Mouse (Mus musculus) neural tube, embryonic 12.5 days (tissue): Measurements from ENCODE around the gene Il17rc. TPM values are rescaled to one million over a fixed set of nuclear protein-coding genes. Genes with fewer than 3 reads are reported as not detected.

ENCODE experiments used
- ATAC-seq: fragments of 200-750 bp; cut with Nextera tagmentation; 2 replicates; pipeline ENCODE4 v1.8.0; 2017; ENCODE audit warnings: low read depth, mild to moderate bottlenecking, moderate TSS enrichment, moderate library complexity; ENCODE audit not compliant: low FRiP score
- H3K27ac ChIP-seq: fragments of 300-500 bp; sonication (generic); 2 replicates; pipeline ENCODE4 v1.5.1; 2016
- H3K27me3 ChIP-seq: fragments of 300-500 bp; sonication (generic); replicated peaks from 2 replicates; pipeline ENCODE4 v1.6.1; 2016; ENCODE audit warnings: mild to moderate bottlenecking
- H3K36me3 ChIP-seq: fragments of 300-500 bp; sonication (generic); 2 replicates; pipeline ENCODE4 v1.6.1; 2016; ENCODE audit warnings: mild to moderate bottlenecking
- H3K4me1 ChIP-seq: fragments of 300-500 bp; sonication (generic); 2 replicates; pipeline ENCODE4 v1.6.1; 2016
- H3K4me2 ChIP-seq: fragments of 300-500 bp; sonication (generic); replicated peaks from 2 replicates; pipeline ENCODE4 v1.6.1; 2016; ENCODE audit warnings: mild to moderate bottlenecking
- H3K4me3 ChIP-seq: fragments of 300-500 bp; sonication (generic); 2 replicates; pipeline ENCODE4 v1.5.1; 2016
- H3K9ac ChIP-seq: fragments of 300-500 bp; sonication (generic); 2 replicates; pipeline ENCODE4 v1.6.1; 2016; ENCODE audit warnings: mild to moderate bottlenecking
- H3K9me3 ChIP-seq: fragments of 300-500 bp; sonication (generic); 2 replicates; pipeline ENCODE4 v1.6.1; 2016; ENCODE audit warnings: mild to moderate bottlenecking
- WGBS: fragments of 180-500 bp; shearing (Covaris S2); methylation state at CpG from one replicate; pipeline ENCODE4 v1.1.7; 2016; 5-methylcytosine and 5-hydroxymethylcytosine counted together
- polyA plus RNA-seq: library from polyadenylated mRNA; unstranded; fragments of >200 nt; fragmentation: Nextera tagmentation; extraction: Ambion mirVana; gene quantifications from 2 replicates; pipeline ENCODE4 v1.2.1, GENCODE M21; 2016

Il17rc gene
- polyA plus RNA-seq = 2.4 and 3.0 TPM in 2 replicates

- H3K9me3 ChIP-seq = no peaks in the 10 kb centered on the region
- H3K27me3 ChIP-seq = peaks cover 26% of the 10 kb centered on the region
- no peak for ATAC-seq
- peaks cover 11% of the 10 kb centered on the region for H3K4me1 ChIP-seq
- no peak within 1 kb of the TSS for H3K4me3 ChIP-seq
- 23% methylated on average over 12 of the region's 12 CpGs for WGBS
- H3K27ac ChIP-seq = no peak within 1 kb of the TSS
- no peaks in the 10 kb centered on the region for H3K36me3 ChIP-seq
- no peak within 1 kb of the TSS for H3K9ac ChIP-seq
- H3K4me2 ChIP-seq = peak within 1 kb of the TSS; percentile 20; the same call in 1 of the 2 replicates
These were observed at the start of gene Il17rc for GRCm38 (mm10) chr6:113471297-113471936. Il17rc (plus strand) TSS chr6:113471427.

GRCm38 (mm10) chr6:113423000-113423399 lies 48.2 kb upstream of the Il17rc start:
- Histone ChIP-seq H3K4me1 (peaks cover 12% of the 10 kb centered on the region), H3K27ac (no peak overlapping the region), H3K27me3 (0 out of 2 replicates have a peak, but pooled peaks cover 3% of the 10 kb centered on the region), H3K4me2 (no peak overlapping the region), H3K36me3 (no peaks in the 10 kb centered on the region), H3K9me3 (peaks cover 2% of the 10 kb centered on the region; the same call in 1 of the 2 replicates), H3K4me3 (no peak overlapping the region), H3K9ac (no peak overlapping the region)
- ATAC-seq = no peak
- 76% methylated on average over 4 of the region's 4 CpGs for WGBS

GRCm38 (mm10) chr6:113424187-113424586 lies 47.0 kb upstream of the Il17rc start:
- no peak overlapping the region for H3K4me2 ChIP-seq
- H3K4me3 ChIP-seq = no peak overlapping the region
- no peaks in the 10 kb centered on the region for H3K36me3 ChIP-seq
- H3K9ac ChIP-seq = no peak overlapping the region
- peaks cover 2% of the 10 kb centered on the region; the same call in 1 of the 2 replicates for H3K9me3 ChIP-seq
- H3K27me3 ChIP-seq = 0 out of 2 replicates have a peak, but pooled peaks cover 3% of the 10 kb centered on the region
- no peak for ATAC-seq
- WGBS = 85% methylated on average over 7 of the region's 7 CpGs
- peaks cover 3% of the 10 kb centered on the region; the same call in 1 of the 2 replicates for H3K4me1 ChIP-seq
- no peak overlapping the region for H3K27ac ChIP-seq

- WGBS = 94% methylated on average over 4 of the region's 4 CpGs
- 0 out of 2 replicates have a peak, but pooled peaks cover 3% of the 10 kb centered on the region for H3K27me3 ChIP-seq
- H3K4me2 ChIP-seq = no peak overlapping the region
- H3K36me3 ChIP-seq = no peaks in the 10 kb centered on the region
- H3K27ac ChIP-seq = no peak overlapping the region
- no peak for ATAC-seq
- H3K9me3 ChIP-seq = peaks cover 2% of the 10 kb centered on the region; the same call in 1 of the 2 replicates
- no peak overlapping the region for H3K4me3 ChIP-seq
- H3K4me1 ChIP-seq = no peaks in the 10 kb centered on the region
- no peak overlapping the region for H3K9ac ChIP-seq
These were observed 44.5 kb upstream of the Il17rc start for GRCm38 (mm10) chr6:113426696-113427095.

- H3K9me3 ChIP-seq = peaks cover 2% of the 10 kb centered on the region; the same call in 1 of the 2 replicates
- WGBS = 66% methylated on average over 3 of the region's 3 CpGs
- H3K27ac ChIP-seq = no peak overlapping the region
- no peak overlapping the region for H3K9ac ChIP-seq
- ATAC-seq = no peak
- H3K4me1 ChIP-seq = no peaks in the 10 kb centered on the region
- 0 out of 2 replicates have a peak, but pooled peaks cover 3% of the 10 kb centered on the region for H3K27me3 ChIP-seq
- no peak overlapping the region for H3K4me2 ChIP-seq
- H3K36me3 ChIP-seq = no peaks in the 10 kb centered on the region
- H3K4me3 ChIP-seq = no peak overlapping the region
These were observed 43.8 kb upstream of the Il17rc start for GRCm38 (mm10) chr6:113427397-113427796.

GRCm38 (mm10) chr6:113428006-113428405 lies 43.2 kb upstream of the Il17rc start:
- H3K36me3 ChIP-seq = no peaks in the 10 kb centered on the region
- H3K4me2 ChIP-seq = no peak overlapping the region
- no peak overlapping the region for H3K4me3 ChIP-seq
- 92% methylated on average over 16 of the region's 16 CpGs for WGBS
- peaks cover 2% of the 10 kb centered on the region; the same call in 1 of the 2 replicates for H3K9me3 ChIP-seq
- H3K9ac ChIP-seq = no peak overlapping the region
- no peak for ATAC-seq
- H3K27ac ChIP-seq = no peak overlapping the region
- no peaks in the 10 kb centered on the region for H3K4me1 ChIP-seq
- 0 out of 2 replicates have a peak, but pooled peaks cover 3% of the 10 kb centered on the region for H3K27me3 ChIP-seq

- H3K27me3 ChIP-seq = 0 out of 2 replicates have a peak, but pooled peaks cover 3% of the 10 kb centered on the region
- H3K9ac ChIP-seq = no peak overlapping the region
- H3K9me3 ChIP-seq = peaks cover 2% of the 10 kb centered on the region; the same call in 1 of the 2 replicates
- no peak overlapping the region for H3K27ac ChIP-seq
- H3K4me3 ChIP-seq = no peak overlapping the region
- WGBS = 83% methylated on average over 3 of the region's 3 CpGs
- no peaks in the 10 kb centered on the region for H3K4me1 ChIP-seq
- no peak for ATAC-seq
- no peaks in the 10 kb centered on the region for H3K36me3 ChIP-seq
- no peak overlapping the region for H3K4me2 ChIP-seq
These were observed 41.3 kb upstream of the Il17rc start for GRCm38 (mm10) chr6:113429965-113430364.

GRCm38 (mm10) chr6:113430846-113431245 lies 40.4 kb upstream of the Il17rc start:
- 69% methylated on average over 3 of the region's 3 CpGs for WGBS
- ATAC-seq = no peak
- H3K9ac ChIP-seq = no peak overlapping the region

GRCm38 (mm10) chr6:113431801-113432200 lies 39.4 kb upstream of the Il17rc start:
- H3K9me3 ChIP-seq = peaks cover 2% of the 10 kb centered on the region; the same call in 1 of the 2 replicates
- no peaks in the 10 kb centered on the region for H3K27me3 ChIP-seq
- H3K27ac ChIP-seq = no peak overlapping the region
- H3K4me2 ChIP-seq = no peak overlapping the region
- WGBS = 64% methylated on average over 3 of the region's 3 CpGs
- H3K9ac ChIP-seq = no peak overlapping the region
- no peak overlapping the region for H3K4me3 ChIP-seq
- no peak for ATAC-seq
- no peaks in the 10 kb centered on the region for H3K36me3 ChIP-seq
- H3K4me1 ChIP-seq = no peaks in the 10 kb centered on the region

More at GRCm38 (mm10) chr6:113430846-113431245, 40.4 kb upstream of the Il17rc start:
- Histone ChIP-seq H3K9me3 (peaks cover 2% of the 10 kb centered on the region; the same call in 1 of the 2 replicates), H3K27ac (no peak overlapping the region), H3K4me1 (no peaks in the 10 kb centered on the region), H3K4me2 (no peak overlapping the region), H3K36me3 (no peaks in the 10 kb centered on the region), H3K27me3 (no peaks in the 10 kb centered on the region), H3K4me3 (no peak overlapping the region)

- no peak for ATAC-seq
- Histone ChIP-seq H3K36me3 (no peaks in the 10 kb centered on the region), H3K4me2 (no peak overlapping the region), H3K27me3 (no peaks in the 10 kb centered on the region), H3K4me1 (no peaks in the 10 kb centered on the region), H3K4me3 (no peak overlapping the region), H3K9ac (no peak overlapping the region), H3K9me3 (no peaks in the 10 kb centered on the region), H3K27ac (no peak overlapping the region)
- WGBS = 83% methylated on average over 3 of the region's 3 CpGs
These were observed 37.6 kb upstream of the Il17rc start for GRCm38 (mm10) chr6:113433661-113434060.

- WGBS = 82% methylated on average over 7 of the region's 7 CpGs
- Histone ChIP-seq H3K4me1 (no peaks in the 10 kb centered on the region), H3K4me3 (no peak overlapping the region), H3K27ac (no peak overlapping the region), H3K27me3 (no peaks in the 10 kb centered on the region), H3K36me3 (no peaks in the 10 kb centered on the region), H3K4me2 (no peak overlapping the region), H3K9ac (no peak overlapping the region), H3K9me3 (no peaks in the 10 kb centered on the region)
- ATAC-seq = no peak
These were observed 36.5 kb upstream of the Il17rc start for GRCm38 (mm10) chr6:113434691-113435090.

- no peak within 1 kb of the TSS for H3K9ac ChIP-seq
- no peak within 1 kb of the TSS for H3K27ac ChIP-seq
- no peaks in the 10 kb centered on the region for H3K4me1 ChIP-seq
- ATAC-seq = no peak
- H3K9me3 ChIP-seq = no peaks in the 10 kb centered on the region
- H3K27me3 ChIP-seq = no peaks in the 10 kb centered on the region
- 81% methylated on average over 9 of the region's 9 CpGs for WGBS
- H3K4me2 ChIP-seq = no peak within 1 kb of the TSS
- no peaks in the 10 kb centered on the region for H3K36me3 ChIP-seq
- H3K4me3 ChIP-seq = no peak within 1 kb of the TSS
These were observed 35.5 kb upstream of the Il17rc start, which contains the start of gene Cidec for GRCm38 (mm10) chr6:113435664-113436205. Cidec (minus strand) TSS chr6:113435760.
